Mouse (Mus musculus) testis, adult 2 months (tissue): ENCODE measurements around the gene Hagh.

Experiments
- CTCF ChIP-seq: fragments of 200-500 bp; IDR thresholded peaks from 2 replicates; pipeline ENCODE4 v1.5.1; 2012; ENCODE audit warnings: low read depth, mild to moderate bottlenecking, inconsistent platforms, low read length, moderate library complexity; ENCODE audit not compliant: control insufficient read depth, insufficient read depth, insufficient replicate concordance
- POLR2A ChIP-seq: fragments of 200-500 bp; IDR thresholded peaks from 2 replicates; pipeline ENCODE4 v1.6.1; 2012; ENCODE audit warnings: low read depth, mild to moderate bottlenecking, inconsistent platforms, low read length, moderate library complexity; ENCODE audit not compliant: control insufficient read depth

DNA sequence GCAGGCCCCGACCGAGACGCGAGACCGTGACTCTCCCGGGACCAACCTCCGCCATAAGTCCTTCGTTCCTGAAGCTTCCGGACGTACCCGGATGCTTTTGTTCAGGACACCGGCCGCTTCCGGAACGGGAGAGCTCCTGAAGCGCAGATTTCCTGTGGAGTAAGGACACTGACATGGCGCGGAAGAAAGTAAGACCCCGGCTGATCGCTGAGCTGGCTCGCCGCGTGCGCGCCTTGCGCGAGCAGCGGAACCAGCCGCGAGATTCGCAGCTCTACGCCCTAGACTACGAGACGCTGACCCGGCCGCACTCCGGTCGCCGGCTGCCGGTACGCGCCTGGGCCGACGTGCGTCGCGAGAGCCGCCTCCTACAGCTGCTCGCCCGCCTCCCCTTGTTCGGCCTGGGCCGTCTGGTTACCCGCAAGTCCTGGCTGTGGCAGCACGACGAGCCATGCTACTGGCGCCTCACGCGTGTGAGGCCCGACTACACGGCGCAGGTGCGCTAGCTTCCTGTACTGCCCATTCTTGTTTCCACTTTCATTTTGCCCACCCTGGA, 55.1 kb downstream of the Hagh start, which contains the start of the genes Eme2 and Mrps34:
- TF ChIP-seq CTCF (no peak), POLR2A (peak; percentile 58)
